Mouse (Mus musculus): ENCODE data around the gene Idh2.
"Not testable (repeated sequence)": the region's sequence is repeated elsewhere in the genome, so short reads cannot be mapped to it uniquely, and the experiment has no call there.

Gene Idh2

DNA sequence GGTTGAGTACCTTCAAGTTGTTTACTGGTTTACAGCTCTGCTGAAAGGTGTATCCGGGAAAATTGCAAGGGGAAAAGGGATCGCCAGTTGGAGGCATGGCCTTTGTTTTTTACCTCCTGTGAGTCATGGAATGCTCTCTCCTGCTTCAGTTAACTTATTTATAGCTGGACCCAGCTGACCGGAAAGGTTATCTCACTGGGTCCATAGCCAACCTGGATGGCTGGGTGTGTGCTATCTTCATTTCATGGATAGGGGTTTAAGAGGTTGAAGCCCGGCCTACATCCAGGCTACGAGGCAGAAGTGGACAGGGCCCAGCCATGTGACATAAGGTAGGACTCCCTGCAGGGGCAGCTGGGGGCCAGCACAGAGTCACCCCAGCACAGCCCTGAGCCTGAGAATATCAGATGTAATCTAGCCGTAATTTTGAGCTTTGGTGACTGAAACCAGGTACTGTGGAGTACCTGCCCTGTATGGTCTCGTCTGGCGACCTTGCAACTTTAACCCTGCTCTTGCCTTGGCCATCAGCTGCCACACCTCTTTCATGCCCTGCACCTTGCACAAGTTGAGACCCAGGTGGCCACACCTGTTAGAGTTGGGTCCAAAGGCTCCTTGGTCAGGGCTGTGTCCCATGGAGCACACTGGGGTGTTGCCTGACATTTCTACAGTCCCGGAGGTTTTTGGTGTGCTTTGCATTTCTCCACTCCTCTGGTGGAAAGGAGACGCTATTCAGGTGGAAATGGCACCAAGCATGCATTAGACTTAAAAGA lies 55.0 kb downstream of the Idh2 start:
- DNase-seq (ENCODE audit: low spot score), result no peak

- no peak for DNase-seq (ENCODE audit: low spot score)
These were observed 55.9 kb downstream of the Idh2 start for GRCm38 (mm10) chr7:80059064-80059838.

DNA sequence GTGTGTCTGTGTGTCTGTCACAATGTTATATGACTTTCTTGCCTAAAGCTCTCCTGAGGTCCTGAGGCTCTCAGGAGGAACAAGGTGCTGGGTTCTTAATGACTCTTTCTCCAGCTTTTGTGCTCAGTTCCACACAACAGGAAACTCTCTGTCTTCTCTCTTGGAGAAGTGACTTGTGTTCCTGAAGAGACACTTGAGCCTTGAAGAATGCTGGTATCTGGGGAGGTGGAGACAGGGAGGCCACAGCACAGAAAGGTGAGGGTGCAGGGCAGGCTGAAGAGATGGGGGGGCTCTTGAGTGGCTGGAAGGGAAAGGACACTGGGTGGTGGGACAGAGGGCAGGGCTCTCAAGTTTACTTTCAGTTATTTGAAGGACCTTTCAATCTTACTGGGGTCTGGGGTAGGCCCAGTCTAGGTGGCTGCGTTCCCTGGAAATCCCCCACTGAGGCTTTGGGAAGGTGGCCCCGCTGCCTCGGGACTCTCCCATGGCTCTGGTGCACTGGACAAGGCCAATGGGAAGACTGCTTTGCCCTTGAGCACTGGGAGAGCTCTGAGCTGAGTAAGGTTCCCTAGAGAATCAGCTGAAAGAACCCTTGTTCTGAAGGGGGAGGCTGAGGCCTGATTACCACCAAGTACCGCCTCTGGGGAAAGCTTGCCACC lies 56.7 kb downstream of the Idh2 start:
- DNase-seq (ENCODE audit: low spot score), result no peak

DNA sequence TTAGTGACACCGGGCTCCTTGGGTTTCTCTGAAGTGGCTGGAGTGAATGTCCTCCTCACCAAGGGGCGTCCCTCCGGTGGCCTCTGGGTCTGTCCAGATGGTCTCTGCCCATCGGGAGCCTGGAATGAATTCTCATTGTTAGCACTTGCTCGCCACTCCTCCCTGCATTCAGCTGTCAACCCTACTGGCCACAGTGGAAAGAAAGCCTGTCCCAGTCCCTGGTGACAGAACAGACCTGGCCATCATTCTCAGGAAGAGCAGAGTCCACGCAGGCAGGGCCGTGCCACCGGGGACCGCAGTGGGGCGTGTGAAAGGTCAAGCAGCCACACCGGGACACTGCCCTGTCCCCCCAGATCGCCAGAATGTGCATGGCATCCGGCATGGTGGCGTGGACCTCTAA lies 57.4 kb downstream of the Idh2 start:
- DNase-seq (ENCODE audit: low spot score), result no peak

DNA sequence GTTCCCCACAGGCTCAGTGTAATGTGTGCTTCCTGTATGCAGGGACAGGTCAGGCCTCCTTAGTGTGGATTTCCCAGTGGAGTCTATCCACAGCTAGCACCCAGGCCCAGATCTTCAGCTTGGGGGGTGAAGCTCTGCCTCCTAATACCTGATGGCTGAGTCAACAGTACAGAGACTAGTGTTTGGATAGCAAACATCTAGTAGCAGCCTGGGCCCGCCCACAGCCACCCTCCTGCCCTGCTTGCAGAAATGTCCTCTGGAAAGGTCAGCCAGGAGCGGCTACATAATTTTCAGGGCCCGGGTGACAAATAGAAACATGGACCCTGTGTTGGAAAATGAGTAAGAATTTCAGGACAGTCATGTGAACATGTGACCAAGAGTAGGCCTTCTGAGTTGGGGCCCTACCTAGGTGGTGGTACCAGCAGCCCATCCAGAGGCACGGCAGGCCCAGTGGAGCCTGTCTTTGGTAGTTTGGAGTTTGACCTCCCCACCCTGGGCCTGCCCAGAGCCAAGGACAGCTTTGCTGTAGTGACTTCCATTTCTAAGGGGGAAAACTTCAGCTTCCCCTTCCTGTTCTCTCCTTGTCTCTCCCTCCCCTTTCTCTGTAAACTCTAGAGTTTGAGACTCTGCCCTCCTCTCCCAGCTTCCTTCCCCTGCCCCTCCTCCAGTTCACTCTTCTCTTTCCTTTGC lies 58.0 kb downstream of the Idh2 start:
- DNase-seq (ENCODE audit: low spot score), result no peak

GRCm38 (mm10) chr7:80055781-80056180 lies 59.4 kb downstream of the Idh2 start:
- no peak for DNase-seq (ENCODE audit: low spot score)

GRCm38 (mm10) chr7:80053147-80053546 lies 62.0 kb downstream of the Idh2 start:
- DNase-seq (ENCODE audit: low spot score), result no peak

DNA sequence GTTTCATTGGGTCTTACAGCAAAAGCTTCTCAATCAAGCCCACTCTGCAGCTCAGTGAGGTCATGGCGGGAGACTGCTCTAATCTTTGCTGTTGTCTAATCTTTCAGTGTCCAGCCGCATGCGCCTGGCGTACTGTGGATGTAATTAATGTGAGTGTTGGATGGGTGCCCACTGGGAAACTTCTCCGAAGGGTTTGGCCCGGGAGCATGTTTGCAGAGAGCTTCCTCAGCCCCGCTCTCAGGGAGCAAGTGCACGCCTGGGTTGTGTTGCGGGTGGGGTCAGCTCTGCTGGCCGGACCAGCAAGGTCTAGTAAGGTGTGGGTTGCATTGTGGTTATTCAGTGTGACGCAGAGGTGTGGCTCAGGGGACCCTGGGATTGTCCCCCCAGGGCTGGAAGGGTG lies 62.9 kb downstream of the Idh2 start:
- peak; percentile 44 for DNase-seq (ENCODE audit: low spot score)

GRCm38 (mm10) chr7:80051835-80052234 lies 63.4 kb downstream of the Idh2 start:
- no peak for DNase-seq (ENCODE audit: low spot score)

DNA sequence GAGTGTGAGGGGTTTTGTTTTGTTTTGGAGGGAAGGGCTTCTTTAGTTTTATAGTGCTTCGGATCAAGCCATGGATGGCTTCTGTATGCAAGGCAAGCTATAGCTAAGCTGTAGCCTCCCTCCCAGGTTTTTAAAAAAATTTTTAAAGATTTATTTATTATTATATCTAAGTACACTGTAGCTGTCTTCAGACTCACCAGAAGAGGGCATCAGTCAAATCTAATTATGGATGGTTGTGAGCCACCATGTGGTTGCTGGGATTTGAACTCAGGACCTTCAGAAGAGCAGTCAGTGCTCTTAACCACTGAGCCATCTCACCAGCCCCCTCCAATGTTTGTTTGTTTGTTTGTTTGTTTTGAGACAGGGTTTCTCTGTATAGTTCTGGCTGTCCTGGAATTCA lies 64.8 kb downstream of the Idh2 start:
- DNase-seq (ENCODE audit: low spot score), result not testable (repeated sequence)

- DNase-seq (ENCODE audit: low spot score), result no peak
These were observed 65.4 kb downstream of the Idh2 start for GRCm38 (mm10) chr7:80049746-80050145.

DNA sequence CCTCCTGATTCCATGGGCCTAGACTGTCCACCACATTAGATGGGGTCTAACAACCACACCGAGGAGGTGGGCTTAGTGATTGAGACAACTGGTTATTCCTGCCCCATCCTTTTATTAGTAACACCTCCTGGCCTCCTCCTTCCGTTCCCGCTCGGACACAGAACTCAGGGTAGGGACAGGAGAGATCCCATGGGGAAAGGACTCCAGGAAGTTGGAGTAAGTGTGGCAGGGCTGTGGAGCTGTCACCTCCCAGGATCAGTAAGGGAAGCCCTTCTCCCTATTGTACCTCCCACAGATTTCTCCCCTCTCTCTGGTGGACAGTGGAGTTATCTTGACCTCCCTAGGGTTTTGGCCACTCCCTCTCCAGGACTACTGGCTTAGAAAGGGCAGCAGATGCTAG lies 68.2 kb downstream of the Idh2 start:
- DNase-seq (ENCODE audit: low spot score), result no peak

Measured in ovary, adult 18-20 months (tissue).